Comparison of ENCODE assay signal across 29 mouse cellular contexts in the genomic region with DNA sequence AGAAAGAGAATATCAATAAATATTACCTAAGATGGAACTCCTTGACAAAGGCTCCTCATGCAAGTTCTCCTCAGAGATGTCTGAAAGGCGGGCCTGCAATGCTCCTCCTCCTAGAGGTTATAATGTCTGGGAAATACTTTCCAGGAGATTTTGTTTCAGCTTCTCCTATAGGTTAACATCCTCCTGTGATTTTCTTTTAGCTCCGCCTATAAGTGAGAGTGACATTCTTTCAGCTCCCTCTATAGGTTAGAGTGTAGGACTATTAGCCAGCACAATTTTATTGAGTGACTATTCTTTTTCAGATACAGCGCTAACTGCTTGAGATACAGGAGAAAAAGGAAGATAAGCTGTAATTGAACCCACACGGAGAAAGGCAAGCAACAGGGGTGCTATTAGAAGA. TPM values are rescaled to one million over a fixed set of nuclear protein-coding genes. Genes with fewer than 3 reads are reported as not detected.
DNase-seq lines count a peak whose midpoint lies in the region; ATAC-seq and TF ChIP-seq lines count a peak whose summit lies in the region.
"Had no signal": no experiment of that assay in that cellular context is flagged by ENCODE, and none has a peak within 500 bp of the region (broad histone marks: within the 10 kb centered on the region; RNA-seq: fewer than 3 reads in every experiment).

A gene (minus strand): TSS at position 101 of the 400 bp plus-strand sequence.

- TF ChIP-seq POLR2A in lung, adult 2 months (IDR thresholded peaks at IDR 0.05; ENCODE audit: borderline replicate concordance, extremely low read depth, low read depth, low read length), result no peak

- no peak within 1 kb of the TSS for H3K4me3 ChIP-seq in lung, embryonic 15.5 days
- H3K4me3 ChIP-seq in lung, adult 2 months (replicated peaks; ENCODE audit: extremely low read depth, low read depth, low read length), result no peak within 1 kb of the TSS
- no peak within 1 kb of the TSS for H3K4me3 ChIP-seq in limb, embryonic 13.5 days
- no peak within 1 kb of the TSS for H3K4me3 ChIP-seq in midbrain, embryonic 11.5 days (ENCODE audit: low read depth, low read length)
- H3K4me3 ChIP-seq: embryonic facial prominence, embryonic 12.5 days; forebrain, embryonic 10.5 days; forebrain, embryonic 15.5 days; gastrocnemius, adult 2 months had no signal

- TF ChIP-seq CTCF in lung, adult 2 months (IDR thresholded peaks at IDR 0.05; ENCODE audit: insufficient read depth, low read length), result no peak

- no peak within 1 kb of the TSS for H3K9ac ChIP-seq in lung, embryonic 15.5 days
- no peak within 1 kb of the TSS for H3K9ac ChIP-seq in limb, embryonic 13.5 days
- no peak within 1 kb of the TSS for H3K9ac ChIP-seq in midbrain, embryonic 11.5 days (ENCODE audit: low read length)
- H3K9ac ChIP-seq: embryonic facial prominence, embryonic 12.5 days; forebrain, embryonic 15.5 days; hindbrain, embryonic 14.5 days; liver, embryonic 14.5 days; lung, embryonic 14.5 days had no signal

- DNase-seq in lung, adult 2 months, result no peak
- DNase-seq in 416B (ENCODE audit: low read depth) (peak; percentile 47), ES-CJ7 (ENCODE audit: low read depth, low spot score) (peak; percentile 4)
- DNase-seq in embryo, embryonic 11 days, result no peak
- no peak for DNase-seq in urinary bladder, postnatal 4 days (ENCODE audit: low spot score in 2 of 2)
- no peak for DNase-seq in midbrain, embryonic 11.5 days (ENCODE audit: low spot score, missing footprints)
- DNase-seq: adrenal gland, postnatal 10 days; cerebellum, adult 8-10 months; cerebellum, postnatal 25 days; gastrocnemius, adult 2 months; gastrocnemius, postnatal 36 days; kidney, adult 11 months; kidney, postnatal 14 days; layer of hippocampus, adult 9-11 months; liver; lung, embryonic 14.5 days; lung, postnatal 4 days; midbrain, embryonic 14.5 days; retina, postnatal 1 day; right cerebral cortex, postnatal 14 days had no signal

- no peaks in the 10 kb centered on the region for H3K36me3 ChIP-seq in lung, embryonic 15.5 days
- H3K36me3 ChIP-seq in limb, embryonic 13.5 days, result no peaks in the 10 kb centered on the region
- no peaks in the 10 kb centered on the region for H3K36me3 ChIP-seq in midbrain, embryonic 11.5 days (ENCODE audit: control insufficient read depth, insufficient read depth, low read length)
- H3K36me3 ChIP-seq: embryonic facial prominence, embryonic 12.5 days; forebrain, embryonic 10.5 days; forebrain, embryonic 15.5 days had no signal

- H3K4me1 ChIP-seq in lung, embryonic 15.5 days, result no peaks in the 10 kb centered on the region
- no peaks in the 10 kb centered on the region for H3K4me1 ChIP-seq in lung, adult 2 months (ENCODE audit: control insufficient read depth, insufficient read depth, low read length)
- no peaks in the 10 kb centered on the region for H3K4me1 ChIP-seq in limb, embryonic 13.5 days
- H3K4me1 ChIP-seq in midbrain, embryonic 11.5 days (ENCODE audit: control insufficient read depth, insufficient read depth, low read length), result no peaks in the 10 kb centered on the region
- H3K4me1 ChIP-seq: embryonic facial prominence, embryonic 12.5 days; forebrain, embryonic 15.5 days had no signal

- ATAC-seq in lung, embryonic 15.5 days (ENCODE audit: borderline replicate concordance, extremely low read depth, low FRiP score, low TSS enrichment), result no peak
- no peak for ATAC-seq in limb, embryonic 13.5 days (ENCODE audit: low FRiP score, low read depth)
- ATAC-seq in midbrain, embryonic 11.5 days (ENCODE audit: low FRiP score), result no peak
- ATAC-seq: forebrain, embryonic 15.5 days had no signal

- H3K27ac ChIP-seq in lung, embryonic 15.5 days, result no peak within 1 kb of the TSS
- H3K27ac ChIP-seq in limb, embryonic 13.5 days, result no peak within 1 kb of the TSS
- H3K27ac ChIP-seq in midbrain, embryonic 11.5 days (ENCODE audit: low read depth, low read length), result no peak within 1 kb of the TSS
- H3K27ac ChIP-seq: embryonic facial prominence, embryonic 12.5 days; forebrain, embryonic 10.5 days; forebrain, embryonic 15.5 days; gastrocnemius, adult 2 months; hindbrain, embryonic 14.5 days; liver, embryonic 14.5 days had no signal

- no peak within 1 kb of the TSS for H3K4me2 ChIP-seq in lung, embryonic 15.5 days
- no peak within 1 kb of the TSS for H3K4me2 ChIP-seq in limb, embryonic 13.5 days (replicated peaks)
- H3K4me2 ChIP-seq in midbrain, embryonic 11.5 days, result no peak within 1 kb of the TSS
- H3K4me2 ChIP-seq: embryonic facial prominence, embryonic 12.5 days; forebrain, embryonic 15.5 days; hindbrain, embryonic 14.5 days; lung, embryonic 14.5 days had no signal

- 69% methylated on average over 4 of the region's 4 CpGs for WGBS in lung, embryonic 15.5 days
- WGBS in lung, adult 2 months, result 80% methylated on average over 4 of the region's 4 CpGs
- 69% methylated on average over 4 of the region's 4 CpGs for WGBS in limb, embryonic 13.5 days
- WGBS in midbrain, embryonic 11.5 days, result 67% methylated on average over 4 of the region's 4 CpGs

- no peaks in the 10 kb centered on the region for H3K27me3 ChIP-seq in lung, embryonic 15.5 days
- no peaks in the 10 kb centered on the region for H3K27me3 ChIP-seq in limb, embryonic 13.5 days
- H3K27me3 ChIP-seq in midbrain, embryonic 11.5 days (ENCODE audit: control insufficient read depth, insufficient read depth, low read length), result no peaks in the 10 kb centered on the region
- H3K27me3 ChIP-seq: embryonic facial prominence, embryonic 12.5 days; forebrain, embryonic 15.5 days had no signal

- H3K9me3 ChIP-seq in lung, embryonic 15.5 days, result no peaks in the 10 kb centered on the region
- H3K9me3 ChIP-seq in limb, embryonic 13.5 days, result no peaks in the 10 kb centered on the region
- H3K9me3 ChIP-seq in midbrain, embryonic 11.5 days (ENCODE audit: control insufficient read depth, low read length), result no peaks in the 10 kb centered on the region
- H3K9me3 ChIP-seq: embryonic facial prominence, embryonic 12.5 days; forebrain, embryonic 10.5 days; forebrain, embryonic 15.5 days had no signal

RNA-seq across cellular contexts. Expression of the gene that starts here (rescaled TPM):
- 14.5 and 15.0 TPM in 2 replicates for polyA plus RNA-seq in lung, embryonic 15.5 days (2015; fragmentation: Nextera tagmentation; extraction: Ambion mirVana)
- not detected in 2 replicates for polyA plus RNA-seq in lung, adult 2 months (2012; rRNA removed)
- 13.3 and 14.5 TPM in 2 replicates for polyA plus RNA-seq in limb, embryonic 13.5 days (2015; fragmentation: Nextera tagmentation; extraction: Ambion mirVana)
- 1.9 and 2.4 TPM in 2 replicates for polyA plus RNA-seq in midbrain, embryonic 11.5 days (2014; fragmentation: Nextera tagmentation; extraction: Ambion mirVana)
- polyA plus RNA-seq: neural tube, embryonic 14.5 days; small intestine, adult 2 months had no signal

Comparison
In these comparisons a context has a peak if more than half of its experiments do, and no peak if none do; other contexts are left out.
1. DNase-seq: peak in 416B (single experiment) and ES-CJ7 (single experiment); none in lung, adult 2 months (single experiment), embryo, embryonic 11 days (single experiment), urinary bladder, postnatal 4 days (0 of 2) and midbrain, embryonic 11.5 days (single experiment).